Mouse (Mus musculus): ENCODE results near the gene Slamf9. TPM values are rescaled to one million over a fixed set of nuclear protein-coding genes. Genes with fewer than 3 reads are reported as not detected.
A peak's percentile ranks its signal among the peaks of the same experiment; 100 is the strongest.

The Slamf9 gene
- total RNA-seq, 2 experiments from 2014 or later, result not detected

DNA sequence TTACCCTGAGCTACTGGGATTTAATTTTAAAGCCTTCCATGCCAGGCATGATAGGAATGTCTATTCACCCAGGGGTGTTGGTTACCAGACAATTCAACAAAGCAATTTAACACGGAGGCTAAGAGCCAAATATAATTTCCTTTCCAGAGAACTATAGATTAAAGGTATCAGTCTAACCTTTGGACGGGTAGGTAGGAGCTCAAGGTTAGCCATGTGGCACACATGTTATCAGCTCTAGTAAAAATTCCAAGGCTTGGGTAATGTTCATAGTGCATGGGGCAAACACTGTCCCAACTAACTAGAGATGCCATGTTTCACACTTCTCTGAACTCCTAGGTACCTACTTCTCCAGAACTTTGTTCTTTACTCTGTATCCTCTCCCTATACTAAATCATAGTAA is 13.6 kb upstream of the Slamf9 start:
- no peak for DNase-seq (ENCODE audit: low spot score in 2 of 2)

DNA sequence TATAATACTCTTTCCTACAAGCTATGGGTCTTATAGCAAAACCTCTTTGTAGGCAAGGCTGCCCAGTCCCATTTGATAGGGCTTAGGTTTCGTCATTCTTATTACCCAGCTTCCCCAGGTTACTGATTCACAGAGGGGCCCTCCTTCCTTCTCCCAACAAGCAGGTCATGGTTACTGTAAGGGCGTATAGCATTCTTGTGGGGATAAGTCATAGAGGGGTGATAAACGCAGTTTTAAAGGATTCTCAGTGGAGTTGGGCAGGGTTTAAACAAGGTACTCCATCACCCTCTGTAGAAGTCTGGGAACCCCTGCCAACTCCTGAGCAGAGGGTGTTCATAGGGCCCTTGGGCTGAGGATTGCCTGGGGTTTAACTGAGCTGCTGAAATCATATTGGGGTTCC is 12.6 kb upstream of the Slamf9 start:
- DNase-seq (ENCODE audit: low spot score in 2 of 2), result no peak

DNA sequence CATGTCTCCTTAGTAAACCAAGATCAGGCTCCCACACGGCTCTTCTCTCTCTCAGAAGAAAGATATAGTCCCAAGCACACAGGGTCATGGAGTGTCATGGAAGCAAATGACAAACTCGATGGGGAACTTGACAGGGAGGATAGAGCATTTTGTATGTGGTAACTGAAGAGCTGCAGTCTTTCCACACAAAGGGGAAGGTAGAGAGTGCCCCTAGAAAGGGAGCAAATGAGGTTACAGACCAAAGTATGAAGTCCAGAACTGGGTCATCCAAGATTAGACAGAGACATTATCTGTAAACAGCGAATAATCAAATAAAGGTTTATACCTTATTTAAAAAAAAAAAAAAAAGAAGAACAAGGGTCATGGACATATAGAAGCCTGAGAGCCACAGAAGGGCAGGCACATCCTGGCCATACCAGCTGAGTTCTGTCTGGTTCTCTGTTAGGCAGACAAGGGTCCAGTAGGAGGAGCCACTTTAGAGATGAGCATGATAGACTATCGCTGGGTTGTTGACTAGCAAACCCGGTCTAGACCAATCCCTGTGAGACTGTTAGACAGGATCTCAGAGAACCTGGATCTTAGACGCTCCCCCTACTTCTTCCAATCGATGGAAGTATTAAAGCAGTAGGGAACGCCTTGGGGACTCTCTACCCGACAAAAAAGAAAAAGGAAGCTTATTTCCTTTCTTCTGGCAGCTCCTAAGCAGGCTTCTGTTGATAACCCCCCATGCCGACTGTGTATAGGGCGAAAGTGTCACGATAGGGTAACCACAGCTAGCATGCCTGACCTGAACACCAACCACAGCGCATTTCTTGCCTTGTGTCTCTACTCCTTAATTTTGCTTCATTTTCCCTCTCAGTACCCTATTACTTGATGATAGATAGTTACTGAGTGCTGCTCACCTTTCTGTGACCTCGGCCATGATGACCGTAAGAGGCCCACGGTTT is 11.5 kb upstream of the Slamf9 start:
- DNase-seq (ENCODE audit: low spot score in 2 of 2), result no peak

DNA sequence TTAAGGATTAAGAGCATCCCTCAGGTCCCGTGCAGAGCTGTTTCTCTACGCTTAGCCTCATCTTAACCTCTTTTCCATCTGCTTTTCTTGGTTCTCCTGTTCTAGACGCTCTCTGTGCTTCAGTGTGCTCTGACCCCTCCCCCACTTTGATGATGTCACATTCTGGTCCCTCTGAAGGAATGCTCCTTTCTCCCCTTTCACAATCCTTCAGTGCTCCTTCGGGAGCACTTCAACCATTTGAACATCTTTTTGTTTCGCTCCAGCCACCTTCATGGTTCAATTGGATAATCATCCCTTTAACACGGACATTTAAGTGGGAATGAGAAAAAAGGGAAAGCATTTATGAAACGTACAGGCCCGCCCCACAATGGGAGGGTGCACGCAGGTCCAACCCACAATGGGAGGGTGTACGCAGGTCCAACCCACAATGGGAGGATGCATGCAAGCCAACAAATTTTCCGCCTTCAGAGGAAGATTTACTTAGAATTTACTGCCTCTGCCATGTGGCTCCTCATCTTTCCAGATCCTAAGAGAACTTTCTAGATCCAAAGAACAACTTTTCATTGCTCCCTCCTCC is 6.8 kb upstream of the Slamf9 start:
- DNase-seq (ENCODE audit: low spot score in 2 of 2), result no peak

DNA sequence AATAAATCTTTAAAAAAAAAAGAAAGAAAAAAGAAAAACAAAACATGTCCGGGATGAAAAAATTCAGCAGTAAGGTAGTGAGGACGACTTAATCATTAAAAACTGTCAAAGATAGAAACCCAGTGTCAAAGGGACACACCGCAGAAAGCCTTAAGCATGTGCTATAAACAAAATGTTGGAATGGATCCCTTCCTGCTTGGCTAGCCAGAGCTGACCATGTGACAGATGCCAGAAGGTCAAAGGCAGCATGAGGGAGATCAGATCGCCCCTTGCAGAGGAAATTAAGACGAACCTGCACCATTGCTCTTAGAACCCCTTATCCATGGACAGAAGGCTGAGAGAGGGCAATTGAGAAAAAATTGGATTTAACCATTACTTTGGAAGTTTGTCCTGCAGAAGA is 5.8 kb upstream of the Slamf9 start:
- DNase-seq (ENCODE audit: low spot score in 2 of 2), result no peak

DNA sequence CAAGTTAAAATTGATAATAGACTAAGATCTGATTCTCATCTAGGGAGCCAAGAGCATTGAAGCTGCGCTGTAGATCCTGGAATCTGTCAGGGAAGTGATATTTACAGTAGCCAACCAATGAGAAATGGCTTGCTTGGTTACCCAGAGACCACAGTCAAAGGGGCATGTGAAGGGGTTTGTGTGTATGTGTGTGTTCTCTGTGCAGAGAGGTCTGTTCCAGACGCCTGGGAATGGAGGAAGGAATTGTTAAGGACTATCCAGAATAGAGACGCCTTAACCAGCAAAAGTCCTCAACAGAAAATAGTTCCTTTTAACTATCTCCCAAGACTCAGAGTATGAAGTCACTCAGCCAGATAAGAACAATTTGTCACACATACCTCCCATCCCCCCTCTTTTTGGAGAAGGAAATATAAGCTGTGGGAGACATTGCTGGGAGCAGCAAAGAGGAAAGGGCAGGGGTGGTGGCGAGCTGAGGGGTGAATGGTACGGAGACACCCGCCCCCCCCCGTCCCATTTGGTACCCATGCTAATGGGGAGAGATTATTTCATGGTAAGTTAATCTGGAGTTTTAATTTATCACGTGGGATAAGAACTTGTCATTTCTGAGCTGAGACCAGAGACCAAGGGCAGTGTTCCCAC is 5.2 kb upstream of the Slamf9 start:
- DNase-seq (ENCODE audit: low spot score in 2 of 2), result no peak

DNA sequence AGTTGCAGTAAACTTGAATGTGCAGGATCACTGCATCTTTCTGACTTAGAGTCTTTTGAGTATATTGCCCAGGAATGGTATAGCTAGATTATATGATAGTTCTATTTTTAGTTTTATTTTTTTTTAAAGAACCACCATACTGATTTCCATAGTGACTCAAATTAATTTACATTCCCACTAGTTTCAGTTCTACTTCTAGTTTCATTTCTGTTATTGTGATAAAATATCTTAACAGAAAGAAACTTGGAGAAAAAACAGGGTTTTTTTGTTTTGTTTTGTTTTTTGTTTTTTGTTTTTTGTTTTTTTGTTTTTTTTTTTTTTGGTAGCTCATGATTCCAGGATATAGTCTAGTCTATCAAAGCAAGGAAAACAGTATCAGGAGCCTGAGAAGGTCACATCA is 2.2 kb upstream of the Slamf9 start:
- no peak for DNase-seq (ENCODE audit: low spot score in 2 of 2)

DNA sequence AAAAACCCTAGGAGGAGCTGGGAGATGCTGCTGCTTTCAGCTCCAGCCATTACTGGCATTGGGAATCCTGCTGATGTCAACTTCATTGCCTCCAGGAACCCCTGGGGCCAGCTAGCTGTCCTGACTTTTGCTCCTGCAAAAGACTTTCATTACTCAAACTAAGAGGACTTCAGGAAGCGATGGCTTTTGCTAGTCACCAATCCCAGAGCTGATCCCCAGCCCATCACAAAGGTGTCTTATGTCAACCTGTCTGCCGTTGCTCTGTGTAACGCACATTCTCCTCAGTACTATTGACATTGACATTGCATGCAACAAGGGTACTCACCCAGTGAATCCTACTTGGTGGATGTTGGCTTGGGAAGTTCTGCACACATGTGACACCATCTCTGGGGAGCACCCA is 962 bp upstream of the Slamf9 start:
- DNase-seq (ENCODE audit: low spot score in 2 of 2), result no peak

DNA sequence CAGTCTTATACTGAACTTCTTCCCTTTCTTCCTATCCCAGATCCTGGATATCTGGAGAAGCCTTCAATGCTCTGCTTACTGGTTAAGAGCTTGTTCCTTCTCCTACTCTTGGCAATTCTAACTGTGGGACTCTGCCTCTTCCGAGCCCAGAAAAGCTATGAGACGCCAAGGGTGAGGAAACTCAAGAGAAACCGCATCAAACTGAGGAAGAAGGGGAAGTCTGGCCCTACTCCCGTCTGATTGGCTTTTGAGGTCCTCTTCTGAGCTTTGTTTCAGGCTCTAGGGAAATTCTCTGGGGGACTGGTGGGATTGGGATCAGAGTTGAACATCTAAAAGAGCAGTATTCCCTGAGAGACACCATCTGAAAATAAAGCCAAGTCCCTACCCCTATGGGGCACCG is 2.9 kb downstream of the Slamf9 start:
- DNase-seq (ENCODE audit: low spot score in 2 of 2), result no peak

DNA sequence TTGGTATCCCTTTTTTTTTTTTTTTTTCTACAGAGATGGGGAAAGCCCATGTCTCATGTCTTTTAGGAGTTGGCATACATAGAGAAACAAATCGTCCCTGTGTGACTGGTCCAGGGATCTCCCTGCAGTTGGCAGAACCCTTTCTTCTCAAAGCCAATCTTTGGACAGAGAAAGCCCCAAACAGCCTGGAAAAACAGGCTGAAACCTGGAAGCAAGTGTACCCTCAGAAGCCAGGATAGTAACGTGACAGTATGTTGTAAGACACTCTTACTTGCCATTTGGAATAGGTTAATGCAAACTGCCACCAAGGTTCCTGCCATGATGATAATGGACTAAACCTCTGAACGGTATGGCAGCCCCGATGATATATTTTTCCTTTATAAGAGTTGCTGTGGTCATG is 5.2 kb downstream of the Slamf9 start:
- no peak for DNase-seq (ENCODE audit: low spot score in 2 of 2)

DNA sequence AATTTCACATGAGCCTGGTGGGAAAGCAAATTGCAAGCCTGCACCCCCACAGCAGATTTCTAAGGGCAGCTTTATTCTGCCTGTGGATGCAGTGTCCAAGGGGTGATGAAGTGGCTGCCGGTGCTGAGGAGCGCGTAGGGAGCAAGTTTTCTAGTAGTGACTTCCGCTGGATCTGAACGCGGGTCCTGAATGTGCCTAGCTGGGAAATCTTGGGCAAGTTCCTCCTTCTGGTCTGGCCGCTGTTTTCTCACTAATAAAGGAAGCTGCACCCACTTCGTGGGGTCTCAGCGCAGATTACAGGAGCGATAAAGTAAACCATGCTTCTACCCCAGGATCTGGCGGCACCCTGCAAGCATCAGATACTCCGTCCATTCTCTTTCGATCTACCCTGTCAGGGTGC is 6.0 kb downstream of the Slamf9 start:
- DNase-seq (ENCODE audit: low spot score in 2 of 2), result no peak

DNA sequence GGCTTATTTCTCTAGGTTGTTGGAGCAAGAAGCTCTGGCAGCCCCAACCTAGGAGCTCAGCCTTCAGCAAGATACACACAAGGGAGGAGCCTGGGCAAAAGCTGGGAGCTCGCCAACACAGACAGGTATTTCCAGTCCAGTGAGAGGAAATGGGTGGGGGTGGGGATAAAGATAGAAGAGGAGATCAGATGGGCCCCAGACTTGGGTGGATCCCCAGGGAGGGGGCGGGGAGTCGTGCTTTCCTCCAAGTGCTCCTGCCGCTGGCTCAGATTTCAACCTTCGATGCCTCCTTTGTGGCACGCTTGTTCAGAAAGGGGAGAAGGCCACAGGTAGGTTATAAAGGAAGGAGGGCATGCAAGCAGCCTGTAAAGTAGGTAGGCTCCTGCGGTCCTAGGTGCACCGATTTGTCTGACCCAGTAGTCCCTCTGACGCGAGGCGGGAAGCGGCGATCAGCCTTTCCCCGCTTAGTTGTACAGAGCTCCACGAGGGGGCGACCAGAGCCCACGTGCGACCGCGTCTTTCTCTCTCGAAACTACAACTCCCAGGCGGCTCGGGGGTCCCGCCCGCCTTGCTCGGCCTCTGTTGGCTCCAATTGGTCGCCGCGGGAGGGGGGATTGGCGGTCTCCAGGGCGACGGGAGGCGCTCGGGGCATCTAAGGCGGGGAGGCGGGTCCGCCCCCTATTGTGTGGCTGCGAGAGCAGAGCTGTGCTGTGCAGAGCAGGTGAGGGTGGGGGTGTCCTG is 6.6 kb downstream of the Slamf9 start, which contains the start of gene Igsf9:
Gene Igsf9 (plus strand): TSS at position 249 of the 741 bp plus-strand sequence.
- DNase-seq (ENCODE audit: low spot score in 2 of 2), result peak; percentile 90 to 97

DNA sequence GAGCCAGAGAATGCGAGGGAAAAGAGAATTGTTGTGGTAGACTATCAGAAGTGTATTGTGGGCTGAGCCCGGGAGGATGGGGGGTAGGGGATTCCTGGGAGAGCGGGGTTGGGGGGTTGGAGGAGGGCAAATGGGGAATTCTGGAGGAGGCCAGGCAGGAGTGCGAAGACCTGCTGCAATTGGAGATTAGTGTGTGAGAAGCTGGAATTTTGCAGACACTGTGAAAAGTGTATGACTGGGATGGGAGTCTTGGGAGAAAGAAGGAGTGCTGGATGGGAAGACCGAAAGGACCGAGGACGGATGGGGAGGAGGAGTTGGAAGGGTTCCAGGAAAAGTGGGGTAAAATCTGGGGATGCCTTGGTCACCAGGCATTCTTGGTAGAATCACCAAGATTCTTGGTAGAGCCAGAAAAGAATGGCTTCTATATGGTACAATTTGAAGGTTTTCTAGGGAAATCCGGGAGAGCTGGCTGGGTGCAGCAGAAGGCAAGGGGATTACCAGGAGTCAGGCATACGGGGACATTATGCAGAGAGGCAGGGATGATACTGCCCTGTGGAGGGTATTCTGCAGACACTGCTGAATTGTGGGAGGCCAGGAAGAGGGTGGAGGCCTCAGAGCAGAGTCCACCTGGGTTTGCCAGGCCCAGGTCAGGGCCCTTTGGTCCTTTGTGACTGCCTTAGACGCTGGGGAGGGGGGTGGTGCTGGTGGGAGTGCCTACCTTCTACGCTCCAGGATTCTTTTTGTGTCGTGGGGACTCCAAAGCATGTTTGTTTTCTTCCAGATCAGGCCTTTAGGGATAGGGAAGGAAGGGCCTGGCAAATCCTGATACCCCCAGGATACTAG is 7.6 kb downstream of the Slamf9 start:
- no peak for DNase-seq (ENCODE audit: low spot score in 2 of 2)

DNA sequence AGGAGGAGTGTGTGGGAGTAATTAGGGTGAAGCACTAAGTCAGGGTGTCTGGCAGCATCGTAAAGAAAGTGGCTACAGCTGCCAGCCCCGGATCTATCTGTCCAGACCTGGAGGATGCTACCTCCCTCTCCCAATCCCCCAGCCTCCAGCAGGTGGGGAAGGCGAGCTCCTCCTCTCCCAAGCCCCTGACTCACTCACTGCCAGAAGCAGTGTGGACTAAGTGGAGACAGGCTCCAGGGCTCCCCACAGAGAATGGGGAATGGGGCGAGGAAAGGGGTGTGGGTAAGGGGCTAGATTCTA is 8.2 kb downstream of the Slamf9 start:
- peak in 1 of 2 experiments; percentile 2 for DNase-seq (ENCODE audit: low spot score in 2 of 2)

DNA sequence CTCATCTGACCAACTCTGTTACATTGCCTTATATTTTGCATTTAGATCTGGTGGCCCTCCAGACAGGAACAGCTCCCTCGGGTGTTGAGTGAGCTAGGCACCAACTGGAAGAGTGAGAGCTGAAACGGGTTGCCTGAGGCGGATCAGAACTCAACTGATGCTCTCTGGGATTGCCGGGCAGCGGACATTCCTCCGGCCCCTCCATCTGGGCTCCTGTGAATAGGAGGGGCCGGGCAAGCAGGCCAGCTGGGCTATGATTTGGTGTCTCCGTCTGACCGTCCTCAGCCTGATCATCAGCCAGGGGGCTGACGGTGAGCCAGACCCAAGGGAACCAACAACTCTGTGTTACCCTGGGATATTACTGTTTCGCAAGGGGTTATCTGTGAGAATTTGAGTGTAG is 9.1 kb downstream of the Slamf9 start:
- DNase-seq (ENCODE audit: low spot score in 2 of 2), result no peak

DNA sequence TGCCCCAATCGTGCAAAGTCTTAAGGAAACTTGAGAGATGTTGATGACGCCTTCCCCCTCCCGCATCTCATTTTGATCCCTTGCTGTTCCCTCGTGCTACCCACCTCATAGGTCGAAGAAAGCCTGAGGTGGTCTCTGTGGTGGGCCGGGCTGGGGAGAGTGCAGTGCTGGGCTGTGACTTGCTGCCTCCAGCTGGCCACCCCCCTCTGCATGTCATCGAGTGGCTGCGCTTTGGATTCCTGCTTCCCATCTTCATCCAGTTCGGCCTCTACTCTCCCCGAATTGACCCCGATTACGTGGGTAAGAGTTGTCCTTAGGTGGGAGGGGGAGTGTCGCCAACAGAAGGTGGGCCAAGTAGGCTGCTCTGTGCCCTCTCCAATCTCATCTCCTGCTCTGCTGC is 9.5 kb downstream of the Slamf9 start:
- DNase-seq (ENCODE audit: low spot score in 2 of 2), result no peak

DNA sequence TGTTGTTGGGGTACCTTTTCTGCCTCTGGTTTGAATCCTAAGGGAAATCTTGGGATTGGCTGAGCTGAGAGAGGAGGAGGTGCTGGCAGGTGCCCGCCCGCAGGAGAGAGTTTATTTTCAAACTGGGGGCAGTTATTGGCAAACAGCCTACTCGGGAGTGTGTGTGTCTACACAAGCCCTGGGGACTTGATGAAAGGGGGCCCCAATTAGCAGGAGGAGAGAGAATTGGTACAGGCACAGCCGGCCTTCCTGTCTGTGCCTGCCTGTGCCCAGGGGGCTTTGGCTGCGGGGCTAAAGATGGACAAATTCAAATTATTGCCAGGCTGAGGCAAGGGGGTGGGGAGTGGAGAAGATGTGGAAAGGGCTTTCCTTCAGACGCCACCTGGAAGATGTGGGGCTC is 10.7 kb downstream of the Slamf9 start:
- no peak for DNase-seq (ENCODE audit: low spot score in 2 of 2)

DNA sequence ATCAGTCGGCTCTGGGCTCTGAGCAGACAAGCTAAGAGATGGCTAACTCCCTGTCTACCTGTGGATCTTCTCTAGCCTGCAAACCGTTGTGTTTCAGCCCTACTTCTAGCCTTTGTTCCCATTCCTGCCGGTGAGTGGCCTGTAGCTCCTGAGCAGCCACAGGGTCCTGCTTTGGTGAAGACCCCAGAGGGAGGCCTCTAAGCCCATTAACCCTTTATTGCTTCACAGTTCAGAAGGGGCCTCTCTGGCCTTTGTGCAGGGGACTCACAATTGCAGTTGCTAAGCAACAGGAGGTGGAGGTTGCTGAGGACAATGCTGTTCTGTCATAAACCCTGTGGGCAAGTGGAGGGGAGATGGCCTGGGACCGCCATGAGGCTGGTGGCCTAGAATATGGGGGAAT is 11.1 kb downstream of the Slamf9 start:
- no peak for DNase-seq (ENCODE audit: low spot score in 2 of 2)

DNA sequence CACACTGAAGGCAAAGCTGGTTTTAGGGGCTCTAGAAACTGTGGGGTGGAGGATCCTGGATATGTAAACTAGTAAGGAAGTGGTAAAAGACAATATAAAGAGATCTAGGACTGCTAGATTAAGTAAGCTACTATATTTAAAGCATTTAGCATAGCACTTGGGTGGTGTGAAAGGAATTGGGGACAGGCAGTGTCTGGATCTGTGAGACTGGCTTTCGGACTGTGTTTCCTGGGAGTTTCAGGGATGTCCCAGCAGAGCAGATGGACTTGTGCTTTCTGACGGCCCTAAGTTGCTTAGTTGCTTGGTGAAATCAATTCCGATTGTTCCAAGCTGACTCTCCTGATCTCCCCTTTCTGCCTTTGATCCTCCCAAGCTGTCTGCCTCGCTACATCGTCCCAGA is 11.5 kb downstream of the Slamf9 start:
- no peak for DNase-seq (ENCODE audit: low spot score in 2 of 2)

DNA sequence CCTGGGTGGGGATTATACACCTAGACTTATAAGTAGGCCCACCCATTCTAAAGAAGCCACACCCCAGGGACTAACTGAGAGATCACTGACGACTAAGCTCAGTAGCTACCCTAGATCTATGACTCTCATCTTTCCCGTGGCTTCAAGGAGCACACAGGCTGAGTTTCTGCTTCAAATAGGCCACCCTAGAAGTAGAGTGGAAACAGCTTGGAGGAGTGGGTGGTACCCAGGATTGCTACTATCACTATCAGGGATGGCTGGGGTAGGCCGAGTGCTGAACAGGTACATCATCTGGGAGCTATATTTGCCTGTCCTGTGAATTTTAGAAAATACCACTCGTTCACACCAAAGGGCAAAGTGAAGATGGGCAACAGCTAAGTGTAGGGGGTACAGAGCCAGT is 12.7 kb downstream of the Slamf9 start:
- no peak for DNase-seq (ENCODE audit: low spot score in 2 of 2)

DNA sequence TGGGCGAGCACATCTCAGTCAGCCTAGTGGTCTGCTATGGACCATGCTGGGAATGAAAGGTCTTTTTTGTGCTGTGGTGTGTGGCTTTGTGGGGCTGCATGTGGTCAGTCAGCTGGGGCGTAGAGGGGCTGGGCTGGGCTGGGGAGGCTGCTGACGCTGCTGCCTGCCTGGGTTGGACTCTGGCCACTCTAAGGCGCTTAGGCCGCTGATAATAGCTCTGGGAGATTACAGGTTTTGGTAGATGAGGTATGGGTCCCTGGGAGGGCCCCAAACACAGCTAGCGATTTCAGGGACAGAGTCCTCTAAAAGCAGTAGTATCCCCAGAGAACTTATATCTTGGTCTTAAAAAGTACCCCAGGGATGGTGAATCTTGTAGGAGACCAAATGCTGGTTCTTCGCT is 13.7 kb downstream of the Slamf9 start:
- no peak for DNase-seq (ENCODE audit: low spot score in 2 of 2)

Measured in layer of hippocampus, postnatal 14 days (tissue).